Mouse (Mus musculus) heart, postnatal 0 days (tissue): ENCODE measurements around the gene Phgr1. TPM values are rescaled to one million over a fixed set of nuclear protein-coding genes. Genes with fewer than 3 reads are reported as not detected.

ENCODE experiments used
- ATAC-seq: fragments of 200-750 bp; cut with Nextera tagmentation; 2 replicates; pipeline ENCODE4 v1.8.0; 2017; ENCODE audit warnings: low read depth, moderate number of reproducible peaks, moderate library complexity; ENCODE audit not compliant: insufficient read depth
- DNase-seq: peaks from one replicate; pipeline ENCODE4 v3.0.0-alpha.2; 2016; ENCODE audit warnings: low spot score
- H3K27ac ChIP-seq: fragments of 300-500 bp; sonication (generic); 2 replicates; pipeline ENCODE4 v1.5.1; 2014; ENCODE audit warnings: low read depth, mild to moderate bottlenecking
- H3K27me3 ChIP-seq: fragments of 300-500 bp; sonication (generic); 2 replicates; pipeline ENCODE4 v1.6.1; 2014; ENCODE audit warnings: low read length, mixed read lengths; ENCODE audit not compliant: control insufficient read depth, insufficient read depth
- H3K36me3 ChIP-seq: fragments of 300-500 bp; sonication (generic); replicated peaks from 2 replicates; pipeline ENCODE4 v1.6.1; 2014; ENCODE audit warnings: low read length, mixed read lengths; ENCODE audit not compliant: control insufficient read depth, insufficient read depth
- H3K4me1 ChIP-seq: fragments of 300-500 bp; sonication (generic); 2 replicates; pipeline ENCODE4 v1.6.1; 2014; ENCODE audit warnings: antibody characterized with exemption; ENCODE audit not compliant: control insufficient read depth, insufficient read depth
- H3K4me2 ChIP-seq: fragments of 300-500 bp; sonication (generic); 2 replicates; pipeline ENCODE4 v1.6.1; 2014; ENCODE audit warnings: low read depth, mild to moderate bottlenecking, low read length, moderate library complexity
- H3K4me3 ChIP-seq: fragments of 300-500 bp; sonication (generic); 2 replicates; pipeline ENCODE4 v1.5.1; 2014; ENCODE audit warnings: low read depth, low read length
- H3K9ac ChIP-seq: fragments of 300-500 bp; sonication (generic); replicated peaks from 2 replicates; pipeline ENCODE4 v1.6.1; 2014; ENCODE audit warnings: low read depth, low read length, mixed read lengths
- H3K9me3 ChIP-seq: fragments of 300-500 bp; sonication (generic); replicated peaks from 2 replicates; pipeline ENCODE4 v1.6.1; 2016; ENCODE audit warnings: low read length; ENCODE audit not compliant: control insufficient read depth
- CTCF ChIP-seq: IDR thresholded peaks from 2 replicates; pipeline ENCODE4 v1.5.1; 2016; ENCODE audit warnings: antibody characterized with exemption, control low read depth, low read depth
- EP300 ChIP-seq: IDR thresholded peaks from 2 replicates; pipeline ENCODE4 v1.6.1; 2016; ENCODE audit warnings: antibody characterized with exemption, low read depth
- WGBS: fragments of 180-500 bp; shearing (Covaris S2); extraction: QIAGEN DNeasy Blood & Tissue Kit; methylation state at CpG from one replicate; pipeline ENCODE4 v1.1.7; 2014; 5-methylcytosine and 5-hydroxymethylcytosine counted together
- polyA plus RNA-seq: library from polyadenylated mRNA; unstranded; fragments of >200 nt; fragmentation: Nextera tagmentation; extraction: Ambion mirVana; gene quantifications from 2 replicates; pipeline ENCODE4 v1.2.1, GENCODE M21; 2015
- total RNA-seq: library from RNA; depleted of rRNA; stranded (reverse); fragments of >200 nt; gene quantifications from 2 replicates; pipeline ENCODE4 v1.2.3, GENCODE M21; 2014; ENCODE audit warnings: low replicate concordance

The Phgr1 gene
- total and polyA plus RNA-seq, 2 experiments from 2014 or later, result not detected

DNA sequence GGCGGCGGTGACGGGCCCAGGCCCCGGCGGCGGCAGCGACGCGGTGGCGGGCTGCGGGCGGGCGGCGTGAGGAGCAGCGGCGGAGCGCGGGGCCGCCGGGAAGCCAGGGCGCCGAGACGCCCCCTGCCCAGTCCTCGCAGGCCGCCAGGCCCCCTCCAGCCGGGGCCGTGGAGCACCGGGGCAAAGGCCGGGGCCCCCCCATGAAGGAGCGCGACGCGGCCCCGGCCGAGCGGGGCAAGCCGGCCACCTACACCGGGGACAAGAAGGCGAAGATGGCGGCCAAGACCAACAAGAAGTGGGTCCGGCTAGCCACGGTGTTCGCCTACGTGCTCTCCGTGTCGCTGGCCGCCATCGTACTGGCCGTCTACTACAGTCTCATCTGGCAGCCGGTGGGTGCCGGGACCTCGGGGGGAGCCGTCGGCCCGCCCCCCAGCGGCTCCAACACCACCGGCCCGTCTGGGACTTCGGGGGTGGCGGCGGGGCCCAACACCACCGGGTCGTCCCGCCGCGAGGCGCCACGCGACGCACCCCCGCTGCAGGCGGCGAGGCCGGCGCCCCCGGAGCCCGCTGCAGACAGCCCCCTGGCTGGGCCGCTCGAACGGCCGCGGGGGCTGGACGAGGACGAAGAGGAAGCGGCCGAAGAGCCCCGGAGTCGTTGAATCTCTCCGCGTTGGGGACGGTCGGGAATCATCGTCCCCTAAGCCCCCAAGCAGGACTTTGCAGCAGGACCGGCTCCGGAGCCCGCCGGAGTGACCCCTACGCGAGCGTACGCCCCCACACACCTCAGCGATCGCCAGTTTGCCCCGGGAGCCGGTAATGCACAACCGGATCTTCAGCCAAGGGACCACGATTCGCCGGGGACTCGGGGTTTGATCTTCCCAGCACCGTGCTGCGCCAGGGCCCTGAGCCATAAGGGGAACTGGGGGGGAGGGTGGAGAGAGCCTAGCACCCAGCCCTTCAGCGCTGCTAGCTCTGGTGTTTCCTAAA lies 26.4 kb upstream of the Phgr1 start:
- Histone ChIP-seq H3K27me3 (no peaks in the 10 kb centered on the region), H3K36me3 (peaks cover 9% of the 10 kb centered on the region), H3K27ac (peak overlapping the region; percentile 92), H3K4me1 (peaks cover 43% of the 10 kb centered on the region), H3K4me2 (peak overlapping the region; percentile 97), H3K4me3 (peak overlapping the region; percentile 93), H3K9me3 (no peaks in the 10 kb centered on the region), H3K9ac (peak overlapping the region; percentile 97)
- TF ChIP-seq EP300 (no peak), CTCF (no peak)
- WGBS, result under 1% methylated on average over 108 of the region's 113 CpGs
- DNase-seq (no peak), ATAC-seq (peak; percentile 22)

DNA sequence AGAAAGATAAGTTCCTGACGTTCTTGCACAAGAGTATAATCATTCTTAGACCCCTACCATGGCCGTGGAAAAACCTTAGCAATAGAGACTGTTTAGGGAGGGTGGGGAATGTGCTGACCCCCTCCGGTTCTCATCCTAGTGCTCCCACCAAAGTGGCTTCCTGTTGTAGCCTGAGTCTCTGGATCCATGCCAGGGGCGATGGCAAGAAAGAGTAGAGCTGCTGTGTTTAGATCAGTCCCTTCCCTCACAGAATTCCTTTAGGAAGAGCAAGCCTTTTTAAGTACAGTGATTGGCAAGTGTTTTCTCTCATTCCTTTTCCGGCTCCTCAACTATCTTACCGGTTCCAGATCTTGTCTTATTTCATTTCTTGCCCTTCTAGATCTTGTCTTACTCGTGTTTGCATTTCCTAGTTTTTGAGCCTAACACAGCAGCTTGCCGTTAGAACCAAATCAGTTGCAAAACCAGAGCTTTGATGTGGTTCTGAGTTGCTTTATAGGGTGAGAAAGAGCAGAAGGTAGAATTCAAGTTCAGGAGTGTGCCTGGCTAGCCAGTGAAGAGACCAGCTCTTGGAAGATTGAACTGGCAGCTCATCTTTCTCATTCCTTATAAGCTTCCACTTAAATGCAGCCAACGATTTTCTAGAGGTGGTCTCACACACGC lies 25.1 kb upstream of the Phgr1 start:
- peaks cover 53% of the 10 kb centered on the region for H3K4me1 ChIP-seq
- DNase-seq (no peak), ATAC-seq (no peak)
- TF ChIP-seq EP300 (no peak), CTCF (no peak)
- peak overlapping the region; percentile 97 for H3K9ac ChIP-seq
- 11% methylated on average over 10 of the region's 10 CpGs for WGBS
- peak overlapping the region; percentile 92 for H3K27ac ChIP-seq
- peak overlapping the region; percentile 93 for H3K4me3 ChIP-seq
- peak overlapping the region; percentile 97 for H3K4me2 ChIP-seq
- peaks cover 9% of the 10 kb centered on the region for H3K36me3 ChIP-seq
- no peaks in the 10 kb centered on the region for H3K27me3 ChIP-seq
- H3K9me3 ChIP-seq, result no peaks in the 10 kb centered on the region

DNA sequence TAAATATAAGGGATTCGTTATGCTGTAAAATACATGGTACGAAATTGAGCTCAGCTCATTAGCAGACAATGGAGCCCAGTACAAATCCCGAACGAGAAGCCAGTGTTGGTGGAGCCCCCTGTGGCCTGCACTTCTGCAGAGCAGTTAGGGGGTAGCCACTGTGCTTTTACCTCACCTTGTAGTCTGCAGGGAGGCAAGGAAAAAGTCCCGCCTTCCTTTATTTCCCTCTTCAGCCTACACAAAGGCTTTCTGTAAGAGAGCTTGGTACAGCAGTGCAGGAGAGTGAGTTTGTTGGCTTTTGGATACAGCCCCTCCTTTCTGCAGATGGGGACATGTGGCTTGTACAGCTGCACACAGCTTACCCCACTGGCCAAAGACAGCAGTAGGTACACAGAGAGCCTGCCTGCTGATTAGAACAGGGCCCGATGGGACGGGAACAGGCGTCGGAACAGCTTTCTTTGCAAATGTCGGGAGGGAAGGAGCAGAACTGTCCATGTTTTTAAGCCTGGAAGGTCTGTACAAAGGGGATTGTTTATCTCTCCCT lies 23.2 kb upstream of the Phgr1 start:
- no peak overlapping the region for H3K9ac ChIP-seq

DNA sequence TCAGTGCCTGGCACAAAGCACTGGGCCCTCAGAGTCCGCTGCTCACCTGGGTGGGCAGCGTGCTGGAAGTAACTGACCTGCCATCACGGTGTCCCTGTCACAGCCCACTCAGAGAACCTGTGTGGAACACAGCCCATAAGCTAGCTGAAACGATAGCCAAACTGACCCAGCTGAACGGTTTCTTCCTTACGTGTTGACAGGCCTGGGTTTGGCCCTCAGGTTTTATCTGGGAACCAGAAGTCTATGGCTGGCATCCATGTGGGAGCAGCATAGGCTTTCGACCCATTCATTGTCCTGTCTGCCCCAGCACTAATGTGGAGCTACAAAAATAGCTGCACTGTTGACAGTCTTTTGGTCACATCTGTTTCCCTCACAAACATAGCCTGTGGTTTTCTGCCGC lies 22.1 kb upstream of the Phgr1 start:
- ATAC-seq (peak; percentile 59), DNase-seq (peak; percentile 77)
- Histone ChIP-seq H3K4me3 (no peak overlapping the region), H3K9ac (0 out of 2 replicates have a peak overlapping the region, but pooled peaks have one; percentile 13), H3K4me2 (peak overlapping the region; percentile 25), H3K27me3 (no peaks in the 10 kb centered on the region), H3K4me1 (peaks cover 47% of the 10 kb centered on the region), H3K27ac (peak overlapping the region; percentile 84), H3K9me3 (no peaks in the 10 kb centered on the region), H3K36me3 (peaks cover 9% of the 10 kb centered on the region)
- 26% methylated on average over 8 of the region's 8 CpGs for WGBS
- no peak for TF ChIP-seq CTCF
- 0 out of 2 replicates have a peak, but pooled peaks have one; percentile 15 for TF ChIP-seq EP300

More for the DNA sequence above, 23.2 kb upstream of the Phgr1 start:
- H3K4me3 ChIP-seq, result no peak overlapping the region
- TF ChIP-seq CTCF (0 out of 2 replicates have a peak, but pooled peaks have one; percentile 4), EP300 (no peak)
- peaks cover 9% of the 10 kb centered on the region for H3K36me3 ChIP-seq
- no peaks in the 10 kb centered on the region for H3K9me3 ChIP-seq
- peaks cover 57% of the 10 kb centered on the region for H3K4me1 ChIP-seq
- peak overlapping the region; percentile 25 for H3K4me2 ChIP-seq
- WGBS, result 52% methylated on average over 10 of the region's 10 CpGs
- H3K27me3 ChIP-seq, result no peaks in the 10 kb centered on the region
- ATAC-seq (no peak), DNase-seq (no peak)
- H3K27ac ChIP-seq, result peak overlapping the region; percentile 84

DNA sequence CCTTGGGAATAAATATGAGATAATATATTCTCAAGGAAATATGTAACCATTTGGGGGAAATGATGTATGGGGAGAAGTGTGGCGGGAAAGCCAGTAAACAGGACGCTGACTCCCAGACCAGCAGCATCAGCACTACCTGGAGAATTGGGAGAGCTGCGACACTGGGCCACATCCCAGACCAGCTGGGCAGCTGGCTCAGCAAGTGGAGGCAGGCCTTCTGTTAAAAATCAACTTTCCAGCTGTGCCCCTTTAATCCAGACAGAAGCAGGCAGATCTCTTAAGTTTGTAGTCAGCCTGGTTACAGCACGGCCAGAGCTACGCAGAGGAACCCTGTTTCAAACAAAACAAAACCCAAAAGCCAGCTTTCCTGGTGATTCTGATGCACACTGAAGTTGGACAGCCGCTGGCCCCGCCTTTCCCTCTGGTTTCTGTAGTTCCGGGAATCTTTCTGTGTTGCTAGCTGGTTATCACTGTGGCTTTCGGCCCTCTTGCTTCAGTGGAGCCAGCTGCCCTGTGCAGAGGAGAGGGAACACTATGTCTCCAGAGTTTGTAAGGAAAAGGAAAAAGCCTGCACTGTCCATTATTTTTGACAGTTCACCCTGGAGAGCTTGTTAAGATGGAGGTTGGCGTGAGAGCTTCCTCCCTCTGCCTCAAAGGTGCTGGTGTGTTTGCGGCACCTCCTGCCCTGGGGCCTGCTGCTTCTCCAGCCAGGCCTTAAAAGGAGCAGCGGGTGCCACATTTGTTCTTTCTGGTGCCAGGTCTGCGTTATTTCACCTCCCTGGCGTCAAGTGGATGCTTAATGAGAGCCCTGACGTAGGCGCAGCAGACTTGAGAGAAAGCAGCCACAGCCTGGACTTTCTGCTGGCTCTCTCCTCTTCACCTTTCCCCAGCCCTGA lies 20.4 kb upstream of the Phgr1 start:
- Histone ChIP-seq H3K4me1 (peaks cover 46% of the 10 kb centered on the region), H3K27me3 (no peaks in the 10 kb centered on the region), H3K9ac (no peak overlapping the region), H3K36me3 (peaks cover 14% of the 10 kb centered on the region), H3K4me3 (no peak overlapping the region), H3K27ac (peak overlapping the region; percentile 87), H3K9me3 (no peaks in the 10 kb centered on the region), H3K4me2 (no peak overlapping the region)
- DNase-seq, result peak; percentile 73
- ATAC-seq, result peak; percentile 56
- TF ChIP-seq CTCF (no peak), EP300 (no peak)
- 40% methylated on average over 16 of the region's 16 CpGs for WGBS
